Mouse (Mus musculus): ENCODE data around the gene Ddx23. TPM values are rescaled to one million over a fixed set of nuclear protein-coding genes. Genes with fewer than 3 reads are reported as not detected.

Ddx23 gene
- polyA plus RNA-seq, 1 experiment = 81.0 TPM

- Histone ChIP-seq H3K4me3 (replicated peaks; ENCODE audit: control insufficient read depth, low read depth, low read length) (no peak overlapping the region), H3K4me1 (ENCODE audit: control insufficient read depth, insufficient read depth, low read length) (peaks cover 3% of the 10 kb centered on the region; the same call in 1 of the 2 replicates), H3K27ac (ENCODE audit: control insufficient read depth, insufficient read depth, low read depth, low read length, poor library complexity) (no peak overlapping the region)
- TF ChIP-seq POLR2A (IDR thresholded peaks at IDR 0.05; ENCODE audit: borderline replicate concordance, control insufficient read depth, low read depth, low read length) = no peak
- no peak for TF ChIP-seq CTCF (IDR thresholded peaks at IDR 0.05; ENCODE audit: control insufficient read depth, insufficient read depth, low read length)
- 47% methylated on average over 4 of the region's 4 CpGs for WGBS
These were observed 9.9 kb upstream of the Ddx23 start for GRCm38 (mm10) chr15:98672592-98672991.

GRCm38 (mm10) chr15:98664042-98664907 is 1.6 kb upstream of the Ddx23 start:
- 64% methylated on average over 11 of the region's 11 CpGs for WGBS
- Histone ChIP-seq H3K4me3 (replicated peaks; ENCODE audit: control insufficient read depth, low read depth, low read length) (no peak overlapping the region), H3K4me1 (ENCODE audit: control insufficient read depth, insufficient read depth, low read length) (no peaks in the 10 kb centered on the region; the same call in none of the 2 replicates), H3K27ac (ENCODE audit: control insufficient read depth, insufficient read depth, low read depth, low read length, poor library complexity) (no peak overlapping the region)
- peak; percentile 20; the same call in 1 of the 2 replicates for TF ChIP-seq CTCF (IDR thresholded peaks at IDR 0.05; ENCODE audit: control insufficient read depth, insufficient read depth, low read length)
- TF ChIP-seq POLR2A (IDR thresholded peaks at IDR 0.05; ENCODE audit: borderline replicate concordance, control insufficient read depth, low read depth, low read length) = no peak

GRCm38 (mm10) chr15:98662198-98662566 is 512 bp downstream of the Ddx23 start:
- TF ChIP-seq POLR2A (IDR thresholded peaks at IDR 0.05; ENCODE audit: borderline replicate concordance, control insufficient read depth, low read depth, low read length) = no peak
- TF ChIP-seq CTCF (IDR thresholded peaks at IDR 0.05; ENCODE audit: control insufficient read depth, insufficient read depth, low read length) = no peak
- under 1% methylated on average over 14 of the region's 14 CpGs for WGBS
- peak overlapping the region; percentile 89 for H3K27ac ChIP-seq (ENCODE audit: control insufficient read depth, insufficient read depth, low read depth, low read length, poor library complexity)
- H3K4me1 ChIP-seq (ENCODE audit: control insufficient read depth, insufficient read depth, low read length) = no peaks in the 10 kb centered on the region; the same call in none of the 2 replicates
- peak overlapping the region; percentile 86 for H3K4me3 ChIP-seq (replicated peaks; ENCODE audit: control insufficient read depth, low read depth, low read length)

- Histone ChIP-seq H3K4me3 (replicated peaks; ENCODE audit: control insufficient read depth, low read depth, low read length) (no peak overlapping the region), H3K4me1 (ENCODE audit: control insufficient read depth, insufficient read depth, low read length) (no peaks in the 10 kb centered on the region; the same call in 1 of the 2 replicates), H3K27ac (ENCODE audit: control insufficient read depth, insufficient read depth, low read depth, low read length, poor library complexity) (no peak overlapping the region)
- TF ChIP-seq POLR2A (IDR thresholded peaks at IDR 0.05; ENCODE audit: borderline replicate concordance, control insufficient read depth, low read depth, low read length) = no peak
- TF ChIP-seq CTCF (IDR thresholded peaks at IDR 0.05; ENCODE audit: control insufficient read depth, insufficient read depth, low read length) = peak; percentile 23; the same call in 1 of the 2 replicates
- 90% methylated on average over 15 of the region's 15 CpGs for WGBS
These were observed 5.5 kb downstream of the Ddx23 start for GRCm38 (mm10) chr15:98656982-98657751.

GRCm38 (mm10) chr15:98652174-98652573 is 10.5 kb downstream of the Ddx23 start:
- Histone ChIP-seq H3K27ac (ENCODE audit: control insufficient read depth, insufficient read depth, low read depth, low read length, poor library complexity) (no peak overlapping the region), H3K4me3 (replicated peaks; ENCODE audit: control insufficient read depth, low read depth, low read length) (no peak overlapping the region), H3K4me1 (ENCODE audit: control insufficient read depth, insufficient read depth, low read length) (no peaks in the 10 kb centered on the region)
- TF ChIP-seq POLR2A (IDR thresholded peaks at IDR 0.05; ENCODE audit: borderline replicate concordance, control insufficient read depth, low read depth, low read length) (no peak), CTCF (IDR thresholded peaks at IDR 0.05; ENCODE audit: control insufficient read depth, insufficient read depth, low read length) (no peak)
- WGBS = 92% methylated on average over 8 of the region's 8 CpGs

- TF ChIP-seq CTCF (IDR thresholded peaks at IDR 0.05; ENCODE audit: control insufficient read depth, insufficient read depth, low read length) (no peak), POLR2A (IDR thresholded peaks at IDR 0.05; ENCODE audit: borderline replicate concordance, control insufficient read depth, low read depth, low read length) (no peak)
- WGBS = 94% methylated on average over 15 of the region's 15 CpGs
- no peak overlapping the region for H3K4me3 ChIP-seq (replicated peaks; ENCODE audit: control insufficient read depth, low read depth, low read length)
- no peaks in the 10 kb centered on the region for H3K4me1 ChIP-seq (ENCODE audit: control insufficient read depth, insufficient read depth, low read length)
- no peak overlapping the region for H3K27ac ChIP-seq (ENCODE audit: control insufficient read depth, insufficient read depth, low read depth, low read length, poor library complexity)
These were observed 11.3 kb downstream of the Ddx23 start for GRCm38 (mm10) chr15:98651431-98651830.

- TF ChIP-seq POLR2A (IDR thresholded peaks at IDR 0.05; ENCODE audit: borderline replicate concordance, control insufficient read depth, low read depth, low read length) (no peak), CTCF (IDR thresholded peaks at IDR 0.05; ENCODE audit: control insufficient read depth, insufficient read depth, low read length) (no peak)
- WGBS = 94% methylated on average over 3 of the region's 3 CpGs
- no peak overlapping the region for H3K4me3 ChIP-seq (replicated peaks; ENCODE audit: control insufficient read depth, low read depth, low read length)
- H3K4me1 ChIP-seq (ENCODE audit: control insufficient read depth, insufficient read depth, low read length) = no peaks in the 10 kb centered on the region
- H3K27ac ChIP-seq (ENCODE audit: control insufficient read depth, insufficient read depth, low read depth, low read length, poor library complexity) = no peak overlapping the region
These were observed 14.6 kb downstream of the Ddx23 start for GRCm38 (mm10) chr15:98648071-98648470.

GRCm38 (mm10) chr15:98647308-98647707 is 15.4 kb downstream of the Ddx23 start:
- H3K4me1 ChIP-seq (ENCODE audit: control insufficient read depth, insufficient read depth, low read length) = no peaks in the 10 kb centered on the region
- 92% methylated on average over 10 of the region's 10 CpGs for WGBS
- H3K27ac ChIP-seq (ENCODE audit: control insufficient read depth, insufficient read depth, low read depth, low read length, poor library complexity) = no peak overlapping the region
- no peak for TF ChIP-seq CTCF (IDR thresholded peaks at IDR 0.05; ENCODE audit: control insufficient read depth, insufficient read depth, low read length)
- no peak for TF ChIP-seq POLR2A (IDR thresholded peaks at IDR 0.05; ENCODE audit: borderline replicate concordance, control insufficient read depth, low read depth, low read length)
- no peak overlapping the region for H3K4me3 ChIP-seq (replicated peaks; ENCODE audit: control insufficient read depth, low read depth, low read length)

All from bone marrow, adult 2 months (tissue).